Mouse (Mus musculus) bone marrow macrophage, adult 2 months (primary cell): ENCODE measurements at regions not wholly inside any gene's neighbourhood (a gene's known extent, or its start where the extent isn't known, plus 50 kb on each side); places are given as distances from the start of the nearest gene placed in this dataset.

ENCODE experiments used
- H3K27ac ChIP-seq: 2 replicates; pipeline ENCODE4 v1.5.1; 2012; ENCODE audit warnings: low read depth, low read length; ENCODE audit not compliant: insufficient read depth
- H3K4me1 ChIP-seq: 2 replicates; pipeline ENCODE4 v1.6.1; 2012; ENCODE audit warnings: low read length; ENCODE audit not compliant: control insufficient read depth, insufficient read depth
- H3K4me3 ChIP-seq: 2 replicates; pipeline ENCODE4 v1.5.1; 2012; ENCODE audit warnings: mild to moderate bottlenecking, low read length, moderate library complexity; ENCODE audit not compliant: insufficient read depth
- CTCF ChIP-seq: IDR thresholded peaks from 2 replicates; pipeline ENCODE4 v1.5.1; 2012; ENCODE audit warnings: low read depth, mild to moderate bottlenecking, low read length, moderate library complexity
- POLR2A ChIP-seq: IDR thresholded peaks from 2 replicates; pipeline ENCODE4 v1.6.1; 2012; ENCODE audit warnings: mild to moderate bottlenecking, low read depth, low read length, borderline replicate concordance

GRCm38 (mm10) chr3:27769438-27769837 lies 58.3 kb upstream of the Fndc3b start:
- H3K4me1 ChIP-seq: peaks cover 21% of the 10 kb centered on the region
- TF ChIP-seq CTCF: no peak
- TF ChIP-seq POLR2A: no peak
- no peak overlapping the region for H3K4me3 ChIP-seq
- no peak overlapping the region for H3K27ac ChIP-seq

GRCm38 (mm10) chr3:27767188-27767587 lies 56.1 kb upstream of the Fndc3b start:
- TF ChIP-seq CTCF (no peak), POLR2A (no peak)
- no peak overlapping the region for H3K27ac ChIP-seq
- peaks cover 12% of the 10 kb centered on the region for H3K4me1 ChIP-seq

GRCm38 (mm10) chr3:27766421-27766820 lies 55.3 kb upstream of the Fndc3b start:
- no peak overlapping the region for H3K4me3 ChIP-seq
- H3K4me1 ChIP-seq: peaks cover 12% of the 10 kb centered on the region
- peak overlapping the region; percentile 89 for H3K27ac ChIP-seq
- TF ChIP-seq POLR2A (no peak), CTCF (no peak)

More at GRCm38 (mm10) chr3:27767188-27767587, 56.1 kb upstream of the Fndc3b start:
- H3K4me3 ChIP-seq: no peak overlapping the region

- no peak for TF ChIP-seq POLR2A
- no peak for TF ChIP-seq CTCF
- peak overlapping the region; percentile 89 for H3K27ac ChIP-seq
- peaks cover 12% of the 10 kb centered on the region for H3K4me1 ChIP-seq
- H3K4me3 ChIP-seq: no peak overlapping the region
Measured at GRCm38 (mm10) chr3:27765929-27766328, 54.8 kb upstream of the Fndc3b start.

- peaks cover 12% of the 10 kb centered on the region for H3K4me1 ChIP-seq
- H3K27ac ChIP-seq: no peak overlapping the region
- no peak overlapping the region for H3K4me3 ChIP-seq
- TF ChIP-seq POLR2A (no peak), CTCF (no peak)
Measured at GRCm38 (mm10) chr3:27764556-27764955, 53.4 kb upstream of the Fndc3b start.

- H3K4me1 ChIP-seq: peaks cover 3% of the 10 kb centered on the region
- no peak overlapping the region for H3K27ac ChIP-seq
- H3K4me3 ChIP-seq: no peak overlapping the region
- TF ChIP-seq POLR2A (no peak), CTCF (no peak)
Measured at GRCm38 (mm10) chr3:27761031-27761430, 49.9 kb upstream of the Fndc3b start.
